Mouse (Mus musculus) hindbrain, embryonic 12.5 days (tissue): ENCODE measurements around the gene Rad51b. TPM values are rescaled to one million over a fixed set of nuclear protein-coding genes. Genes with fewer than 3 reads are reported as not detected.

ENCODE experiments used
- ATAC-seq: fragments of 200-750 bp; cut with Nextera tagmentation; 2 replicates; pipeline ENCODE4 v1.8.0; 2017; ENCODE audit warnings: moderate TSS enrichment; ENCODE audit not compliant: low FRiP score
- H3K27ac ChIP-seq: fragments of 300-500 bp; sonication (generic); 2 replicates; pipeline ENCODE4 v1.5.1; 2016; ENCODE audit warnings: mild to moderate bottlenecking
- H3K27me3 ChIP-seq: fragments of 300-500 bp; sonication (generic); 2 replicates; pipeline ENCODE4 v1.6.1; 2016; ENCODE audit warnings: mild to moderate bottlenecking
- H3K36me3 ChIP-seq: fragments of 300-500 bp; sonication (generic); 2 replicates; pipeline ENCODE4 v1.6.1; 2016; ENCODE audit warnings: mild to moderate bottlenecking
- H3K4me1 ChIP-seq: fragments of 300-500 bp; sonication (generic); 2 replicates; pipeline ENCODE4 v1.6.1; 2016
- H3K4me2 ChIP-seq: fragments of 300-500 bp; sonication (generic); replicated peaks from 2 replicates; pipeline ENCODE4 v1.6.1; 2016; ENCODE audit warnings: mild to moderate bottlenecking
- H3K4me3 ChIP-seq: fragments of 300-500 bp; sonication (generic); 2 replicates; pipeline ENCODE4 v1.5.1; 2016; ENCODE audit warnings: mild to moderate bottlenecking
- H3K9ac ChIP-seq: fragments of 300-500 bp; sonication (generic); 2 replicates; pipeline ENCODE4 v1.6.1; 2016; ENCODE audit warnings: mild to moderate bottlenecking, moderate library complexity
- H3K9me3 ChIP-seq: fragments of 300-500 bp; sonication (generic); replicated peaks from 2 replicates; pipeline ENCODE4 v1.6.1; 2016; ENCODE audit warnings: mild to moderate bottlenecking
- WGBS: fragments of 180-500 bp; shearing (Covaris S2); methylation state at CpG from one replicate; pipeline ENCODE4 v1.1.7; 2016; 5-methylcytosine and 5-hydroxymethylcytosine counted together
- polyA plus RNA-seq: library from polyadenylated mRNA; unstranded; fragments of >200 nt; fragmentation: Nextera tagmentation; extraction: Ambion mirVana; gene quantifications from 2 replicates; pipeline ENCODE4 v1.2.1, GENCODE M21; 2016

Rad51b gene
- polyA plus RNA-seq, 1 experiment from 2014 or later, result 5.2 TPM

DNA sequence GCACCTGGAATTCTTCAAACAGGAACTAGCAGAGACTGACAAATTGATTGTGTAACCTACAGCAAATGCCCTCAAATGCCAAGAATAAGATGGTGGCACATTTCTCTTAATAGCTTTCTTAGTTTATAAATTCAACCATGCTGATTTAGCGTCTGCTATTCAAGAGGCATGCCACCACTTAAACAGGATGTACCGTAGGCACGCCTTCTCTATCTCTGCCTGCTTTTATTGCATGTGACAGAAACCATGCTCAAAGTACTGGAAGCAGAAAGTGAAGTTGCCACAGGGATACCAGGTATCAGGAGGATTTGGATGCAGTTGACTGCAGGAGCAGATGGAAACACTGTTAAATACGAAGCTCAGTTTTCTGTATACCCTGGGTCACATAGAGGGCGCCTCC is 448.1 kb downstream of the Rad51b start:
- no peak overlapping the region for H3K9ac ChIP-seq
- H3K4me1 ChIP-seq, result peaks cover 47% of the 10 kb centered on the region
- no peak overlapping the region for H3K27ac ChIP-seq
- H3K36me3 ChIP-seq, result no peaks in the 10 kb centered on the region
- no peak overlapping the region for H3K4me3 ChIP-seq
- no peak for ATAC-seq
- no peak overlapping the region for H3K4me2 ChIP-seq
- H3K9me3 ChIP-seq, result no peaks in the 10 kb centered on the region
- 75% methylated on average over 5 of the region's 5 CpGs for WGBS
- no peaks in the 10 kb centered on the region for H3K27me3 ChIP-seq

DNA sequence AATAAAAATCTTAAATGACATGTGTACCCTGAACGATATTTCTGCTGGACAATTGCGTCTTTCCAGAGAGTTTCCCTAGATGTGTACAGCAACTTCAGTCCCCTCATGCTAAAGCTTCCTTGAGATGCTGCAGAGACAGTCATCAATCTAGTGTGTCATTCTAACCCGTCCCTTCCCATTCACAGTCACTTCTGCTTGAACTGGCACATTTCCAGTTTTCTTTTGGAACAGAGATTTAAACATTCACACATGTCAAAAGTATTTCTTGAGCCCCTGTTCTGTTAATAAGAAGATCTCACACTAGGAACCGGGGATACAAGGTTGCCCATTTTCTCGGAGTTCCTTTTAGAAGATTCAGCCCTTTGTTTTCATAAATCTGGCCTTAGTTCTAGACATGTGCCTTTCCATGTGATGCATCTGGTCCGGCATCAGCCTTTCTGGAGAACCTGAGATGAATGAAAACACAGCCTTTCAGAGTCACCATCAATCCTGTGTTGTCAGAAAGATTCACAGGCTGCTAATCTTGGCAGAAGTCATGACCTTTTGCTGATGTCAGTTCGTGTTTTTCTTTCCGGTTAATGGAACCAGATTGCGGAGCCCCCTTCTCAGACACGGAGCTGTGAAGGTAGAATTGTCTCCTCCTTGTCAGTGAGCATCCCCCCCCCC is 448.9 kb downstream of the Rad51b start:
- H3K27ac ChIP-seq, result no peak overlapping the region
- no peak overlapping the region for H3K4me2 ChIP-seq
- no peak for ATAC-seq
- H3K4me3 ChIP-seq, result no peak overlapping the region
- H3K9me3 ChIP-seq, result no peaks in the 10 kb centered on the region
- no peaks in the 10 kb centered on the region for H3K27me3 ChIP-seq
- H3K9ac ChIP-seq, result no peak overlapping the region
- 24% methylated on average over 10 of the region's 10 CpGs for WGBS
- H3K36me3 ChIP-seq, result no peaks in the 10 kb centered on the region
- peaks cover 54% of the 10 kb centered on the region for H3K4me1 ChIP-seq

DNA sequence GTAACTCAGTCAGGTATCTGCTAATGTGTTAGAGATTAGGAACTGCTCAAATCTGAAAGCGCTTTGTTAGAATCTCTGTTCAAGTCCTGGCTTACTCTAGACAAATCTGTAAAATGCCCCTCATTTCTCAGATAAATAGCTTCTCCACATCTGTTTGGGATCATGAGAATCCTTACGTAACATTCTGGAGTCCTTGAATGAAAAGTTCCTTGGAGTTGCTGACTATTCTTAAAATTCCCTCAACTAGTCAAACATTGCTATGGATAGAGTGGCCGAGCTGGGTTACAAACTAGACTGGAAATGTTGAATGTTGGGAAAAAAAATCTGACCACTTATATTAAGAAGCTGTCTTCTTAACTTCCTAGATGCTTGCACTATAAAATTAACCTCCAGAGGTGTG is 450.5 kb downstream of the Rad51b start:
- H3K27me3 ChIP-seq, result no peaks in the 10 kb centered on the region
- H3K4me3 ChIP-seq, result no peak overlapping the region
- no peak overlapping the region for H3K4me2 ChIP-seq
- no peaks in the 10 kb centered on the region for H3K36me3 ChIP-seq
- WGBS, result 88% methylated on average over 3 of the region's 3 CpGs
- H3K9ac ChIP-seq, result no peak overlapping the region
- H3K27ac ChIP-seq, result 0 out of 2 replicates have a peak overlapping the region, but pooled peaks have one; percentile 41
- no peak for ATAC-seq
- no peaks in the 10 kb centered on the region for H3K9me3 ChIP-seq
- peaks cover 59% of the 10 kb centered on the region for H3K4me1 ChIP-seq

DNA sequence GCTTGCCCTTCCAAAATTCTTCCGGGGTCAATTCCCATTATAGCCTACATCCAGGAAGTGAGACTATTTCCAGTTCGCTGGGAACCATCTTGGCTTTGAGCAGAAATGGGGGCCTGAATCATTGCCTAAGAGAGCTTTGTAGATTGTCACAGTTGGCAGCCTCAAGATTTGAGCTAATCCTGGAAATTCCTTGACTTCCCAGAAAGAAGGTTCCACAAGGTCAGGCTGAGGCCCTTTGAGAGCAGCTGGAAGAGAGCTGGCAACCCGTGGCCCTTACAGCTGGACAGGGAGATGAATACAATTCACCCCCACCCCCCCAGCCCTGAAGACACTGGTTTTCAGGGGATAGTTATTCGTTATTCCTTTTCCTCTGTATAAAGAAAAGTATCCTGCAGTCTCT is 451.8 kb downstream of the Rad51b start:
- Histone ChIP-seq H3K9me3 (no peaks in the 10 kb centered on the region), H3K9ac (no peak overlapping the region), H3K4me1 (peaks cover 60% of the 10 kb centered on the region), H3K4me3 (no peak overlapping the region), H3K27me3 (no peaks in the 10 kb centered on the region), H3K4me2 (no peak overlapping the region), H3K27ac (peak overlapping the region; percentile 14; the same call in 1 of the 2 replicates), H3K36me3 (no peaks in the 10 kb centered on the region)
- no peak for ATAC-seq
- WGBS, result 43% methylated on average over 4 of the region's 4 CpGs

DNA sequence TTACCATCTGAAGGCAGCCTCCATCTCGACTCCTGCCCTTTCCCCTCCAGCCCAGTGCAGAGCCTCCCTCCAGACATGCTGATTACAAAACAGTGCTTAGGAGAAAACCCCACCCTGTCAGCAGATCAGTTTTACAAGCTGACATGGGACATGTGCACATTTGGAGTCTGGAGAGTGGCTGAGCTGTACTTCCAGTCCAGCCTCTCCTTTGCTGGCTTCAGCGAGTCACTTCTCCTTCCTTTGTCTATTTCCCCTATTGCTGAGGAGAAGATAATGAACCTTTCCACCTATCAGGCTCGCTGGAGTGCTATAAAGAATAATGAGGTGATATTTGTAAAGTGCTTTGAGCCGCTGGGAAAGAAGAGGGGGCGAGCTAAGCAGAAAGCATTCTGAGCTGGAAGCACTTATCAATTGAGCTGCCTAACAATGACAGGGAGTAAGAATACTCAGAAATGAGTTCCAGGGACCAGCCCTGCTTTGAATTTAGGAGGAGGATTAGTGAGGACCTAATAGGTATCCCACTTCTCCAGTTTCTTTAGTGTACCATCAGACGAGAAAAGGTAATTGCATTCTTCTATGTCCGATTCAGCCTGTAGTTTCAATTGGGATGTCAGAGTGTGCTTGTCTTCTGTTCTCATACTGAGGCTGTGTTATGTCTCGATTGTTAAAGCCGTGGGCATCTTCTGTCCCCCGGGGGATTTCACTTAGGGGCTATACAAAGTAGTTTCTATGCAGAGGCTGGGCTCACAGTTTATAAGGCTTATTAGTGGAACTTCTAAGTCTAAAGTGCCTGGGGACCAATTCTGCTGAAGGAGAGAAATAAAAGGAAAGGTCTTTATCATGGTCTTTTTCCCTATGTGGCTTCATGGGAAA is 453.4 kb downstream of the Rad51b start:
- Histone ChIP-seq H3K4me3 (no peak overlapping the region), H3K4me1 (peaks cover 57% of the 10 kb centered on the region), H3K36me3 (no peaks in the 10 kb centered on the region), H3K4me2 (0 out of 2 replicates have a peak overlapping the region, but pooled peaks have one; percentile 9), H3K27me3 (no peaks in the 10 kb centered on the region), H3K9ac (peak overlapping the region; percentile 1; the same call in 1 of the 2 replicates), H3K27ac (peak overlapping the region; percentile 56), H3K9me3 (no peaks in the 10 kb centered on the region)
- peak; percentile 51 for ATAC-seq
- WGBS, result 19% methylated on average over 10 of the region's 10 CpGs

DNA sequence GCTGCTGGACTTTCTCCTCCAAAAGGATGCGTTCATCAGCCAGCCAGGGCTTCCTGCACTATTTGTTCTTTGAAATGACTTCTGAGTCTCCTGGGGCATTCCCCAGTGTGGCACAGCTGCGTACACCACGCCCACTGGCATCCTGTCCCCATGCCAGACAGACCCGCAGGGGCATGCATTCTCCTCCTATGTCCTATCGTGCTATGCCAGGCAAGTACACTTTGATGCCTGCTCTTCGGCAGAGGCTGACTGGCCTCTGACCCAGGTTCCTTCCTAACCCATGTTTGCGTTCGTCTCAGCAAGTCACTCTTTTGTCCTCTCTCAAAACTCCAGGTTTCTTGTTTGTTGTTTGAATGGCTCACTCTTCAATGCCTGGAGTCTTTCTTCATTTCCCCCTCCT is 454.7 kb downstream of the Rad51b start:
- Histone ChIP-seq H3K4me2 (no peak overlapping the region), H3K4me3 (no peak overlapping the region), H3K9ac (no peak overlapping the region), H3K27ac (0 out of 2 replicates have a peak overlapping the region, but pooled peaks have one; percentile 36), H3K9me3 (no peaks in the 10 kb centered on the region), H3K36me3 (no peaks in the 10 kb centered on the region), H3K4me1 (peaks cover 55% of the 10 kb centered on the region), H3K27me3 (no peaks in the 10 kb centered on the region)
- WGBS, result 12% methylated on average over 8 of the region's 8 CpGs
- ATAC-seq, result no peak

DNA sequence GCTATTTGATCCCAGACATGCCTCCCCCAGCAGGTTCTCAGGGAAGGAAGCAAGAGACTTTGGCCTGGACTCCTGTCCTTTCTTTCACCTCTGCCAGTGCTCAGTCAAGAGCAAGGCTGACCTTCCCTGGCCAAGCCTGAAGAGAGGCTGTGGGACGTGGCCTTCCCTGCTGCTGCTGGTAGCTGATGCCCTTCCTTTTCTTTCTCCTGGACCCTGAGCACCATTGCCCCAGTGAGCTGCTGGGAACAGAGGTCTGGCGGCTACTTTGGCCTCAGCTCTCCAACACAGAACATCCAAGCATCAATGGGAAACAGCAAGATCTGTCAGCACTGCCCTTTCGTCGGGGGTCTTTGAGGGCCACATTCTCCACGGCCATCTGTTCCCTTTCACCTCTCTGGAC is 455.1 kb downstream of the Rad51b start:
- no peak for ATAC-seq
- Histone ChIP-seq H3K27ac (peak overlapping the region; percentile 56; the same call in 1 of the 2 replicates), H3K36me3 (no peaks in the 10 kb centered on the region), H3K4me3 (no peak overlapping the region), H3K9me3 (no peaks in the 10 kb centered on the region), H3K4me1 (peaks cover 55% of the 10 kb centered on the region), H3K27me3 (no peaks in the 10 kb centered on the region), H3K4me2 (no peak overlapping the region), H3K9ac (no peak overlapping the region)
- 13% methylated on average over 5 of the region's 5 CpGs for WGBS

DNA sequence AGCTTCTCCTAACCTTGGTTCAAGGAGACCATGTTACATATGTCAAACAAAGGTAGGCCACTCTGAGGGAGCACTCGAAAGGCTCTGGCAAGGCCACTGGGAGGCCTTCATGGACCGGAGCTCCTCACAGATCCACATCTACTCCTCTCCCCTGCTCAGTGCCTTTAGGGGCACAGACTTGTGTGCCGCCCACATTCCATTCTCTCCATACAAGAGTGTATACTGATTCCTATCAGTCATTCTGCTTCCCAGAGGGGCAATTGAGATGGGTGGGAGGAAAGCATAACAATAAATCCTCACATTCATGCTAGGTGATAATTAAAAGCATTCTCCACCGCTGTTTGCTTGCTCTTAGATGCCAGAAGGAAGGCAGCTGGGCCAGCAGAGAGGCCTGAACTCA is 458.5 kb downstream of the Rad51b start:
- H3K4me2 ChIP-seq, result no peak overlapping the region
- WGBS, result 67% methylated on average over 4 of the region's 4 CpGs
- ATAC-seq, result no peak
- H3K9ac ChIP-seq, result no peak overlapping the region
- peaks cover 36% of the 10 kb centered on the region for H3K4me1 ChIP-seq
- no peaks in the 10 kb centered on the region for H3K9me3 ChIP-seq
- no peaks in the 10 kb centered on the region for H3K27me3 ChIP-seq
- no peaks in the 10 kb centered on the region for H3K36me3 ChIP-seq
- H3K4me3 ChIP-seq, result no peak overlapping the region
- no peak overlapping the region for H3K27ac ChIP-seq

DNA sequence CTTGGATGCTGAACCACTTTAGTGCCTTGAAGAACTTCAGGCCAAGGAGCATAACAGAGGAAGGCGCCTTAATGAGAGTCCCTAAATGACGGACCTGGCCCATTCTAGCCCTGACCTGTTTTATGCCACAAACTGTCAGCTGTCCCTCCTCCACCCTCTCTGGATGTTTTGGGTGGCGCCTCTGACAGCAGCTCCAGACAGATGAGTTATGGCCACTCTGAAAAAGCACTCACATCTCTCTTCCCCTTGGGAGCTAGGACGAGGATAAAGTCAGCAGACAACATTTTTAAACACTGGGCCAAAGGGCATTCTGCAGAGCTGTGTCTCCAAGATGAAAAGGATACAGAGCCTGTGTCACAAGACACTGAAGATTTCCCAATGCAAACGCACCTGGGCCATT is 459.3 kb downstream of the Rad51b start:
- H3K36me3 ChIP-seq, result no peaks in the 10 kb centered on the region
- no peak overlapping the region for H3K4me2 ChIP-seq
- no peak overlapping the region for H3K9ac ChIP-seq
- peaks cover 29% of the 10 kb centered on the region for H3K4me1 ChIP-seq
- no peak overlapping the region for H3K4me3 ChIP-seq
- no peak overlapping the region for H3K27ac ChIP-seq
- no peaks in the 10 kb centered on the region for H3K27me3 ChIP-seq
- ATAC-seq, result no peak
- WGBS, result 71% methylated on average over 5 of the region's 5 CpGs
- H3K9me3 ChIP-seq, result no peaks in the 10 kb centered on the region

DNA sequence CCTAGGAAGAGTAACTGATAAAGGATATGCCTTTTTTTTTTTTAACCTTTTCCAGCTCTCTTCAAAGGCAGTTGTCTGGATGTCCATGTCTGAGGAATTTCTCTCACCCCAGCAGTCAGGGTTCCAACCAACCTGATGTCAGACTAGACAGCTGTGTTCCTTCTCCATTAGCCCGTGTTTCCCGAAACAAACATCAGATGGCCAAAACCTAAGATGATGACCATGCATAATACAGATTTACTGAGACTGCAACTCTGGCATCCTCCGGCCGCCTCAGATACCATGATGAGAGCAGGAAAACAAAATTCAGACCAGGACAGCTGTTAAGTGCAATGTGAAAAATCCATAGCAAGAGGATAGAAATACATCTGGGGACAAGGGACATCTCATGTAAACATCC is 460.7 kb downstream of the Rad51b start:
- Histone ChIP-seq H3K4me3 (no peak overlapping the region), H3K27ac (no peak overlapping the region), H3K27me3 (no peaks in the 10 kb centered on the region), H3K9me3 (no peaks in the 10 kb centered on the region), H3K4me1 (peaks cover 14% of the 10 kb centered on the region; the same call in 1 of the 2 replicates), H3K9ac (no peak overlapping the region), H3K36me3 (no peaks in the 10 kb centered on the region), H3K4me2 (no peak overlapping the region)
- 85% methylated on average over 4 of the region's 4 CpGs for WGBS
- no peak for ATAC-seq

DNA sequence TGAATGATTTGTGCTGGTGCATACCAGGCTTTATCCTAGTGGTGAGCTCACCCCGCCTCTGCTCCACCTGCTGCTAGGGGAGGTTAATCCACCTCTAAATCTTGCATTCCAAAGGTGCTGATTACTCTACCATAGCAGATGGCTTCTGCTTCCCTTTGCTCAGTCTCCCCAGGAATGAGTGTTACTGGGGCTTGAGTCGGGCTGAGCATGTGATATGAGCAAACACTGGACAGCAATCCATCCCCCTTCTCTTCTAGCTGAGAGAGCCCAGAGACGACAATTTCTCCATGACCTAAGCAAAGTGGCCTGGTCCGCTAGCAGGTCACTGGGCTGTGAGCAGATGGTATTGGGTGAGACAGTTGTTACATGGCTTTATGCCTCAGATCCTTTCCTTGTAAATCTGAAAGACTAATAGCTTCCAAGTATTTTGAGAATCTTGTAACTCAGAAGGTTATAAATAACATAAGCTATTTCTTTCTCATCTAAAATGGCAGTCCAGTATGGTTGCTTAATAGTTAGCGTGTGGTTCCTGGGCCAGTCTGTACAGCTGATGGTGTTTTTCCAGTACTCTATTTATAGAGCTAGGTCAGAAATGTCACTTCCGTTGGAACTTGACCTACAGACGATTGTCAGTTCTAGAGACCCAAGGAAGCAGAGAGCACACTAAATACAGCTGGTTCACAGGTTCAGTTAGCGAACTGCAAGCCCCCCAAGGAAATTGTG is 462.3 kb downstream of the Rad51b start:
- no peak for ATAC-seq
- Histone ChIP-seq H3K36me3 (no peaks in the 10 kb centered on the region), H3K4me2 (no peak overlapping the region), H3K27me3 (no peaks in the 10 kb centered on the region), H3K4me3 (no peak overlapping the region), H3K9ac (no peak overlapping the region), H3K27ac (no peak overlapping the region), H3K4me1 (peaks cover 13% of the 10 kb centered on the region; the same call in 1 of the 2 replicates), H3K9me3 (no peaks in the 10 kb centered on the region)
- WGBS, result 70% methylated on average over 8 of the region's 8 CpGs

DNA sequence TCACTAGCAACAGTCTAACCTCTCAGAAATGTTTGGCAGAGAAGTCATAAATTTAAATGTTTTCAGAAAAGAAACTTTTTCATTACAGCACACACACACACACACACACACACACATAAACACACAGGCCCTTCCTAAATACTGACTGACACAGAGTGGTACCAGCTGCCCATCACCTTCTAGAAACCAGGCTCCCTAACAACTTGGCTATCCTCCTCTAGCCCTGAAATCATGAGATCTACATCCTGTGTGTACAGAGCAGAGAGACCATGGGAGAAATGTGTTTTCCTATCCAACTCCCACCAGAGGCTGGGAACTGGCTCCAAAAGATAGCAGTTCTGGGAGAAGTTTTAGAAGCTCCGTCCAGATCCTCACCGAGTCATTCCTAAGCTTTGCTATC is 464.1 kb downstream of the Rad51b start:
- 86% methylated on average over 2 of the region's 2 CpGs for WGBS
- no peak overlapping the region for H3K27ac ChIP-seq
- ATAC-seq, result no peak
- peaks cover 7% of the 10 kb centered on the region; the same call in 1 of the 2 replicates for H3K4me1 ChIP-seq
- no peak overlapping the region for H3K4me3 ChIP-seq
- H3K36me3 ChIP-seq, result no peaks in the 10 kb centered on the region
- no peaks in the 10 kb centered on the region for H3K9me3 ChIP-seq
- H3K9ac ChIP-seq, result no peak overlapping the region
- H3K27me3 ChIP-seq, result no peaks in the 10 kb centered on the region
- no peak overlapping the region for H3K4me2 ChIP-seq
